7 mouse cellular contexts compared by ENCODE assay signal in genomic region chr10:83183634-83184479, GRCm38 (mm10).
DNase-seq lines count a peak whose midpoint lies in the region; ATAC-seq and TF ChIP-seq lines count a peak whose summit lies in the region.

No protein-coding gene starts in this region.

- no peaks in the 10 kb centered on the region for H3K27me3 ChIP-seq in spleen, adult 2 months (ENCODE audit: control insufficient read depth, insufficient read depth, low read length)
- no peaks in the 10 kb centered on the region for H3K27me3 ChIP-seq in embryonic facial prominence, embryonic 13.5 days

- DNase-seq in spleen, adult 2 months (ENCODE audit: low read depth in 1 of 2, low spot score in 2 of 2), result no peak
- no peak for DNase-seq in spleen, postnatal 36 days (ENCODE audit: low spot score in 2 of 2)
- no peak for DNase-seq in right cerebral cortex, postnatal 36 days (ENCODE audit: low spot score in 2 of 2)
- no peak for DNase-seq in cerebellum, postnatal 14 days
- DNase-seq in gastrocnemius, postnatal 36 days, result no peak

- 29% methylated on average over 12 of the region's 12 CpGs for WGBS in spleen, adult 2 months
- 48% methylated on average over 12 of the region's 12 CpGs for WGBS in embryonic facial prominence, embryonic 13.5 days

- no peaks in the 10 kb centered on the region for H3K36me3 ChIP-seq in spleen, adult 2 months (ENCODE audit: control insufficient read depth, insufficient read depth, low read length)
- no peaks in the 10 kb centered on the region for H3K36me3 ChIP-seq in embryonic facial prominence, embryonic 13.5 days

- no peak for ATAC-seq in embryonic facial prominence, embryonic 13.5 days (ENCODE audit: insufficient number of reproducible peaks, insufficient read depth, low FRiP score, low TSS enrichment, low read depth)
- ATAC-seq in megakaryocyte progenitor cell, adult 5-6 weeks (replicated peaks; ENCODE audit: poor library complexity), result peak; percentile 51

- no peak overlapping the region for H3K9ac ChIP-seq in embryonic facial prominence, embryonic 13.5 days

- peak overlapping the region; percentile 21 for H3K27ac ChIP-seq in spleen, adult 2 months (ENCODE audit: insufficient read depth, low read length)
- peak overlapping the region; percentile 55 for H3K27ac ChIP-seq in embryonic facial prominence, embryonic 13.5 days

- peaks cover 19% of the 10 kb centered on the region; the same call in 1 of the 2 replicates for H3K4me1 ChIP-seq in spleen, adult 2 months (ENCODE audit: control insufficient read depth, insufficient read depth, insufficient read length)
- H3K4me1 ChIP-seq in embryonic facial prominence, embryonic 13.5 days, result peaks cover 46% of the 10 kb centered on the region

- no peaks in the 10 kb centered on the region for H3K9me3 ChIP-seq in embryonic facial prominence, embryonic 13.5 days

- TF ChIP-seq CTCF in spleen, adult 2 months (IDR thresholded peaks at IDR 0.05; ENCODE audit: extremely low read depth, insufficient read depth, insufficient read length, insufficient replicate concordance), result no peak

- H3K4me2 ChIP-seq in embryonic facial prominence, embryonic 13.5 days, result no peak overlapping the region

- intact Hi-C loops in gastrocnemius, postnatal 36 days (cut with DNase I), result loop anchor here (2.0 to 10.0 kb wide), 3 partner anchors 197 to 389 kb away; partner anchors contain the start of gene Chst11

- TF ChIP-seq POLR2A in spleen, adult 2 months (IDR thresholded peaks at IDR 0.05; ENCODE audit: low read depth, low read length), result no peak

- H3K4me3 ChIP-seq in spleen, adult 2 months (ENCODE audit: extremely low read depth, insufficient read depth, insufficient read length), result no peak overlapping the region
- no peak overlapping the region for H3K4me3 ChIP-seq in embryonic facial prominence, embryonic 13.5 days
